Comparison of ENCODE assay signal across 8 mouse cellular contexts in the genomic region with DNA sequence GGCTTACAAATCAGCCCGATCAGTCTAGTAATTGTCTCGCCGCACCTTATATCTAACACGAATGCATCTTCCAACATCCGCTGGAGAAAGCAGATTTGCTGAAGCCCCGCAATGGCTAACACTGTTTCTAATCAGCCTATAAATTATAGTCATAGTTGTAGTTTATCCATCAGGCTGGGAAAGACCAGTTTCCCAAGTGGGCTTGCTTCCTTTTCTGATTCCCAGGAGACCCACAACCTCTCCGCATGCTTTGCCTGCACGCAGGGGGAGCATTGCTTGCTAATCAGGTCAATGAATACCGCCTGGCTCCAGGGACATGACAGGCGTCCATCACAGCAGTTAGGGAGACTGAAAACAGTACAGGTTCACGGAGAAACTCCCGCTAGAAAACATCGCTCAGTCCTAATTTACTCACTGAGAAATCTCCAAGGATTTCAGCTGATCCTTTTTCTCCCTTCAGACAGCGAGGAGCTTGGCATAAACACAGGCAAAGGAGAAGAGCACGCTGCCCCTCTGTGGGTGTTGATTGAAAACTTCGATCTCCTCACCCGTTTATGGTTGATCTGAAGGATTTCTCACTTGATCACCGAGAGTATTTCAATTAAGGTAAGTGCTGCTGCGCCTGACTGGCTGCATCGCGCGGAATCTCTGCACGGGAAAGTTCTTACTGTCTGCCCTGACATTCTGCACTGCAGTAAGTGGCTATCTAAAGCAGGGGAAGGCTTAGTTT.
DNase-seq lines count a peak whose midpoint lies in the region; ATAC-seq and TF ChIP-seq lines count a peak whose summit lies in the region.

No protein-coding gene starts in this region.

- ATAC-seq in forebrain, postnatal 0 days = peak; percentile 58
- ATAC-seq in limb, embryonic 11.5 days (ENCODE audit: insufficient number of reproducible peaks, low FRiP score, low TSS enrichment, low read depth) = no peak

- peak overlapping the region; percentile 56 for H3K4me3 ChIP-seq in heart, embryonic 10.5 days
- peak overlapping the region; percentile 50 for H3K4me3 ChIP-seq in forebrain, postnatal 0 days (ENCODE audit: low read depth, low read length)
- H3K4me3 ChIP-seq in limb, embryonic 11.5 days (ENCODE audit: low read depth, low read length) = peak overlapping the region; percentile 23; the same call in 1 of the 2 replicates

- peak overlapping the region; percentile 64 for H3K4me2 ChIP-seq in forebrain, postnatal 0 days (ENCODE audit: low read depth)
- H3K4me2 ChIP-seq in limb, embryonic 11.5 days (ENCODE audit: low read depth, severe bottlenecking) = peak overlapping the region; percentile 61

- H3K27me3 ChIP-seq in heart, embryonic 10.5 days (ENCODE audit: insufficient read depth, poor library complexity, severe bottlenecking) = no peaks in the 10 kb centered on the region
- no peaks in the 10 kb centered on the region for H3K27me3 ChIP-seq in forebrain, postnatal 0 days (ENCODE audit: insufficient read depth, low read length)
- no peaks in the 10 kb centered on the region for H3K27me3 ChIP-seq in limb, embryonic 11.5 days (ENCODE audit: control insufficient read depth, insufficient read depth, low read length)

- H3K9ac ChIP-seq in forebrain, postnatal 0 days = peak overlapping the region; percentile 64
- H3K9ac ChIP-seq in limb, embryonic 11.5 days (ENCODE audit: low read length) = peak overlapping the region; percentile 19; the same call in 1 of the 2 replicates

- 0 out of 2 replicates have a peak, but pooled peaks have one; percentile 4 for TF ChIP-seq CTCF in forebrain, postnatal 0 days (IDR thresholded peaks at IDR 0.05; ENCODE audit: low read depth)

- no peaks in the 10 kb centered on the region for H3K4me1 ChIP-seq in heart, embryonic 10.5 days
- no peaks in the 10 kb centered on the region for H3K4me1 ChIP-seq in forebrain, postnatal 0 days (ENCODE audit: insufficient read depth)
- 0 out of 2 replicates have a peak, but pooled peaks cover 4% of the 10 kb centered on the region for H3K4me1 ChIP-seq in limb, embryonic 11.5 days (ENCODE audit: control insufficient read depth, insufficient read depth, low read length)

- no peaks in the 10 kb centered on the region for H3K36me3 ChIP-seq in heart, embryonic 10.5 days
- H3K36me3 ChIP-seq in forebrain, postnatal 0 days (ENCODE audit: insufficient read depth) = no peaks in the 10 kb centered on the region
- no peaks in the 10 kb centered on the region for H3K36me3 ChIP-seq in limb, embryonic 11.5 days (ENCODE audit: control insufficient read depth, insufficient read depth, low read length)

- no peak overlapping the region; the same call in 1 of the 2 replicates for H3K27ac ChIP-seq in heart, embryonic 10.5 days
- peak overlapping the region; percentile 66 for H3K27ac ChIP-seq in forebrain, postnatal 0 days (ENCODE audit: low read depth, low read length)
- H3K27ac ChIP-seq in limb, embryonic 11.5 days (replicated peaks; ENCODE audit: low read depth, low read length) = no peak overlapping the region

- no peaks in the 10 kb centered on the region for H3K9me3 ChIP-seq in heart, embryonic 10.5 days
- H3K9me3 ChIP-seq in forebrain, postnatal 0 days (ENCODE audit: low read length) = 0 out of 2 replicates have a peak, but pooled peaks cover 4% of the 10 kb centered on the region
- H3K9me3 ChIP-seq in limb, embryonic 11.5 days (ENCODE audit: control insufficient read depth, low read length) = no peaks in the 10 kb centered on the region

- DNase-seq in heart, embryonic 10.5 days (ENCODE audit: low spot score) = no peak
- DNase-seq in heart, adult 18-20 months = no peak
- DNase-seq in ZHBTc4 (ENCODE audit: low read depth, low spot score) = peak; percentile 11
- DNase-seq in forebrain, postnatal 0 days = peak; percentile 66
- peak; percentile 31 for DNase-seq in limb, embryonic 11.5 days (ENCODE audit: low spot score)
- peak; percentile 51 to 55 for DNase-seq in right cerebral cortex, adult 2 months (ENCODE audit: low spot score in 2 of 2)
- DNase-seq in natural killer cell, adult 2 months (ENCODE audit: low spot score in 2 of 2) = no peak
- DNase-seq in urinary bladder, adult 18-20 months (ENCODE audit: low spot score in 2 of 2) = no peak

- 20% methylated on average over 23 of the region's 23 CpGs for WGBS in heart, embryonic 10.5 days
- WGBS in forebrain, postnatal 0 days = 9% methylated on average over 23 of the region's 23 CpGs
- WGBS in limb, embryonic 11.5 days = 13% methylated on average over 23 of the region's 23 CpGs

Comparison
In these comparisons a context has a peak if more than half of its experiments do, and no peak if none do; other contexts are left out.
1. DNase-seq: peak in ZHBTc4 (single experiment), forebrain, postnatal 0 days (single experiment), limb, embryonic 11.5 days (single experiment) and right cerebral cortex, adult 2 months (2 of 2); none in heart, embryonic 10.5 days (single experiment), heart, adult 18-20 months (0 of 2), natural killer cell, adult 2 months (0 of 2) and urinary bladder, adult 18-20 months (0 of 2).
2. Peak in every context shown above with its lines, with median percentiles within 50 percentile points of each other: H3K4me3 ChIP-seq.